Mouse (Mus musculus) gastrocnemius, postnatal 4 days (tissue): ENCODE results near the gene Kdf1. TPM values are rescaled to one million over a fixed set of nuclear protein-coding genes. Genes with fewer than 3 reads are reported as not detected.

Source experiments
- DNase-seq, 2 experiments: peaks; one replicate each; pipeline ENCODE4 v3.0.0; 2021 to 2022; ENCODE audit warnings: low spot score in 2 of 2, mixed read lengths in 2 of 2
- long read RNA-seq, 2 experiments: library from polyadenylated mRNA; stranded (forward); transcript quantifications; one replicate each; pipeline ENCODE4 v2.0.0; 2021
- total RNA-seq, 2 experiments: library from RNA; stranded (reverse); gene quantifications; 2 replicates each; pipeline ENCODE4 v1.2.3; 2021

The Kdf1 gene
- not detected for total RNA-seq
- long read RNA-seq, experiment 1 = 0 reads
- long read RNA-seq, experiment 2 = 0 reads

- DNase-seq = no peak
Observed at GRCm38 (mm10) chr4:133518601-133519368, at the start of gene Kdf1. Gene Kdf1 (plus strand): TSS chr4:133518963.

GRCm38 (mm10) chr4:133469122-133469521 is 49.6 kb upstream of the Kdf1 start:
- DNase-seq = no peak

GRCm38 (mm10) chr4:133471135-133471821 is 47.5 kb upstream of the Kdf1 start:
- DNase-seq = no peak

GRCm38 (mm10) chr4:133473833-133474232 is 44.9 kb upstream of the Kdf1 start:
- DNase-seq = no peak

DNA sequence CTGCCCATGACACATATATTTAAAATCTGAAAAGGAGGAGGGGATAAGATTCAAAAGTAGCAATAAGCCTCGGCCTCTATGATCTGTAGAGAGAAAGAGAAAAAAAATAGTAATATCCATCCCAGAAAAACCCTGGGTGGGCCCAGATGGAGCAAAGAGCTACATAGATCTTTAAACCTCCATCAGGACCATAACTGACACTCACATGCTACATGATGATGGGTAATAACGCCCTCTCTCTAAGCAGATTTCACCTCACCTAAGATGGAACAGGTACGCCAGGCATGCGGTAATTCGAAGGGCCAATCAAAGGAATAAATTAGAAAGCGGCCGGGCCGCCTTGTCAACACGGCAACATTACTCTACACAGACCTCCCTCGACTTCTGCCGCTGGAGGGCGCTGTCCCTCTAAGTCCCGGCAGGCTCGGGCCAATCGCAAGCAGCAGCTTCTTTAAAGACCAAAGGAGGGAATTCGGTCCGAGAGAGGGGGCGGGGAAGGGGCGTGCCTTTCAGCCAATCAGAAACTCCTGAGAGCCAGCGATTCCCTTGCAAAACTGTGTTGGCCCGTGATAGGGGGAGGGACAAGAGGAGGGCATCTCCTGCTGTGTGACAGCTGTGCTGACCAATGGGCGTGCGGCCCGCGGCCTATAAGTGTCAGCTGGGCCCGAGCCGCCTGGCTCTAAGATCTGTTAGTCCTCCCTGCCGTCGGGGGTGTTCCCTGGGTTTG is 39.1 kb upstream of the Kdf1 start, which contains the start of gene Tent5b:
TSS of gene Tent5b (plus strand) at position 675 of the 727 bp plus-strand sequence.
- DNase-seq = peak; percentile 96 to 99

DNA sequence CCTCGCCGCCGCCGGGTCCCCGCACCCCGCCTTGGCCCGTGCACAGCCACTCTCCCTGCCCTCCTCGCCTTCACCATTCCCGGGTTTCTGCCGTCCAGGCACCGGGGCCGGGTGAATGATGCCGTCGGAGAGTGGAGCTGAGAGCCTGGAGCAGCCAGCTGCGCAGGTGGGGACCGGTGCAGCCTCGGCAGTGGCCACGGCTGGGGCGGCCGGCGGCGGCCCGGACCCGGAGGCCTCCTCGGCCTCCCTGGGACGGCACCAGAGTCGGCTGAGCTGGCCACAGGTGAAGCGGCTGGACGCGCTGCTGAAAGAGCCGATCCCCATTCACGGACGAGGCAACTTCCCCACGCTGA is 38.6 kb upstream of the Kdf1 start:
- no peak for DNase-seq

- DNase-seq = no peak
Observed at GRCm38 (mm10) chr4:133480754-133481153, 38.0 kb upstream of the Kdf1 start.

DNA sequence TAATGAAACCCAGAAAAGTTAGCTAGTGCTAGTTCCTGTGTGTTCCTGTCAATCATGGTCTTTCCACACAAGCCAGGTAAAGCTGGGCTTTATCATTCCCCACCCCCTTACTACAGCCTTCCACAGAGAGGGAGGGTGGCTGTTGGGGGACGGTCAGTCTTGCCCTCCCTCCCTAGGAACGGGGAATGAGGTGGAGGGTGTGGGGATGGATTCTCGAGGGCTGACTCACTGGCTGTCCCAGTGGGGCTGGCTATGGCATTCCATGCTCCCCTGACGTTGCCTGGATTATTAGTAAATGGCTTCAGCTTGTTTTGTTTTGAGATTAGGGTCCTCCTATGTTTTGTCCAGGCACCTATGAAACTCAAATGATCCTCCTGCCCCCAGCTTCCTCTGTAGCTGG is 37.3 kb upstream of the Kdf1 start:
- DNase-seq = no peak

DNA sequence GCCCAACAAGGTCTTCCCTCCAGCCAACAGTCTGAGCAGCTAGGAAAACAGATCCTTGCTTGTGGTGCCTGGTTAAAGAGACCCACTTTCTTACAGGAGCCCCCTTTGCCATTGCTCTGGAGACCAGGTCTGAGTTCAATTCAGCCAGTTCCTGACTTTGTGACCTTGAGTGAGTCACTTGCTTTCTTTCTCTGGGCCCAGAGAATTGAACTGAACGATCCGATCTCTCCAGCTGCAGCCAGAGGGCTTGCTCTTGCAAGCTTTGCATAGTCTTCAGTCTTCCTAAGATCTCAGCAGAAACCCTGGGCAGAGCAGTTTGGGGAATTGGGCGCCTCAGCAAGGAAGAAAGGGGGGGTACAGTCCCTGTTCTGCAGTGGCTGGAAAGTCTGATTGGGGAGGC is 36.3 kb upstream of the Kdf1 start:
- DNase-seq = no peak

GRCm38 (mm10) chr4:133484266-133485025 is 34.3 kb upstream of the Kdf1 start:
- DNase-seq = no peak

GRCm38 (mm10) chr4:133485691-133486425 is 32.9 kb upstream of the Kdf1 start:
- DNase-seq = no peak

DNA sequence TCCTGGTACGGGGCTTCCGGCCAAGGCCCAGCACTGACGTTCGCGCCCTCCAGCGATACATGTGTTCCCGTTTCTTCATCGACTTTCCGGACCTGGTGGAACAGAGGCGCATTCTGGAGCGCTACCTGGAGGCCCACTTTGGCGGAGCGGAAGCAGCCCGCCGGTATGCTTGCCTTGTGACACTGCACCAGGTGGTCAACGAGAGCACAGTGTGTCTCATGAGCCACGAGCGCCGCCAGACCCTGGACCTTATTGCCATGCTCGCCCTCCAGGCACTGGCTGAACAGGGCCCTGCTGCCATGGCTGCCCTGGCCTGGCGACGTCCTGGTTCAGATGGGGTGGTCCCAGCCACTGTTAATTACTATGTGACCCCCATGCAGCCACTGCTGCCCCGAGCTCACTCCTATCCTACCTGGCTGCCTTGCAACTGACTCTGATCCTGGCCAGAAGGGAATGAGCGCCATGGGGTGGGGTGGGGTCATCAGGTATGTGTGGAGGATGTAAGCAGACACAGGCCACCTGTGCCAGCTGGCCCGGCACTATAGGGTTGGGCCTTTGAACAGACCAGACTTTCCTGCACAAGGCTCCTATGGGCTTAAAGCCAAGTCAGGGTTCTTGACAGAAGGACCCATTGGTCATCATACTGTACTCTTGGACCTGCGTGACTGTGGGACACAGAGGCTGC is 31.9 kb upstream of the Kdf1 start:
- DNase-seq = no peak

GRCm38 (mm10) chr4:133488619-133489392 is 30.0 kb upstream of the Kdf1 start:
- no peak for DNase-seq

DNA sequence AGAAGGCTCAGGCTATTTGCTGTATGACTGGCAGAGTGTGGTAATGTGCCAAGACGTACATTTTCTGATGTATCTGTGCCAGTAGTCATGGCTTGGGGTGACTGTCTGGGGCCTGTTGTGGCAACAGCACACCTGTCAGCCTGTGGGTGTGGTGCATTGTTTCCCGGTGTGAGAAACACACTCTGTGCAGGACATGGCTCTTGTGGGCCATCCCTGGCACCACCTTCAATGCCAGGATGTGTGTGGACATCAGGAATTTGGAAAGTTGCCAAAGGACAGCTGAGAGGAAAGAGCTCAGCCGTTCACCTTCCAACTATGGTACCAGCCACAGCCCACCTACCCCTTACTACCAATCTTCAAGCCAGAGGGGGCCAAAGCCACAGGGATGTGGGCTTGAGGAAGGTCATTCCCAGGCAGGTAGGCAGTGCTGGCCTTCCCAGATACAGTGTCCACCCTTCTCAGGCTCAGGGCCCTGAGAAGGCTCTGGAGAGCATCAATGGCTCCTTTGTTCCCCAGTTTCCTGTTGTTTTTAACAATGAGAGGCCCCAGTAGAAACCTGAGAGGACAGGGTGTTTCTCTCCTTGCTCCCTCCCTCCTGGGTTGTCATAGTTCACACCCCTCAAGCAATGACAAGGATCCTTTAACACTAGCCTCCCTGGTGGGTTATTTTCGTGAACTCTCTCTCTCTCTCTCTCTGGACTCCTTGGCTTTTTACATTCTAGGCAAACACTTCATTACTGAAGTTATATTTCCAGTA is 29.1 kb upstream of the Kdf1 start:
- no peak for DNase-seq

GRCm38 (mm10) chr4:133491800-133492199 is 27.0 kb upstream of the Kdf1 start:
- peak in 1 of 2 experiments; percentile 47 for DNase-seq

GRCm38 (mm10) chr4:133493895-133494294 is 24.9 kb upstream of the Kdf1 start:
- no peak for DNase-seq

GRCm38 (mm10) chr4:133494432-133494831 is 24.3 kb upstream of the Kdf1 start:
- DNase-seq = peak; percentile 86 to 90

- no peak for DNase-seq
Observed at GRCm38 (mm10) chr4:133494867-133495266, 23.9 kb upstream of the Kdf1 start.
